Mouse (Mus musculus) liver, embryonic 14.5 days (tissue): ENCODE measurements around the gene Npff. TPM values are rescaled to one million over a fixed set of nuclear protein-coding genes. Genes with fewer than 3 reads are reported as not detected.

Source experiments
- ATAC-seq: fragments of 200-750 bp; cut with Nextera tagmentation; 2 replicates; pipeline ENCODE4 v1.8.0; 2017; ENCODE audit warnings: moderate number of reproducible peaks, mild to moderate bottlenecking, moderate library complexity; ENCODE audit not compliant: insufficient read depth
- DNase-seq, 3 experiments: peaks; one replicate each; pipeline ENCODE4 v3.0.0-alpha.2; 2012 to 2013; ENCODE audit warnings: low read depth in 3 of 3, low spot score in 3 of 3
- H3K27ac ChIP-seq: fragments of 300-500 bp; sonication (generic); 2 replicates; pipeline ENCODE4 v1.5.1; 2014; ENCODE audit warnings: moderate library complexity, mild to moderate bottlenecking, control low read depth, inconsistent platforms
- H3K27me3 ChIP-seq: fragments of 300-500 bp; sonication (generic); 2 replicates; pipeline ENCODE4 v1.6.1; 2014; ENCODE audit warnings: mild to moderate bottlenecking, low read length, moderate library complexity; ENCODE audit not compliant: control insufficient read depth, insufficient read depth
- H3K36me3 ChIP-seq: fragments of 300-500 bp; sonication (generic); replicated peaks from 2 replicates; pipeline ENCODE4 v1.6.1; 2014; ENCODE audit warnings: low read depth; ENCODE audit not compliant: control insufficient read depth, insufficient read depth
- H3K4me1 ChIP-seq, 2 experiments: fragments of 200-500 bp in 1 of 2; fragments of 300-500 bp in 1 of 2; sonication (generic) in 1 of 2; replicated peaks; 2 replicates each; pipeline ENCODE4 v1.6.1; 2012 to 2014; ENCODE audit warnings: antibody characterized with exemption in 1 of 2, inconsistent platforms in 1 of 2, low read length in 1 of 2; ENCODE audit not compliant: control insufficient read depth in 2 of 2, insufficient read depth in 2 of 2
- H3K4me2 ChIP-seq: fragments of 300-500 bp; sonication (generic); 2 replicates; pipeline ENCODE4 v1.6.1; 2014; ENCODE audit warnings: low read depth, mild to moderate bottlenecking, control low read depth, moderate library complexity
- H3K4me3 ChIP-seq, 2 experiments: fragments of 200-500 bp in 1 of 2; fragments of 300-500 bp in 1 of 2; sonication (generic) in 1 of 2; 2 replicates each; pipeline ENCODE4 v1.5.1; 2012 to 2014; ENCODE audit warnings: low read depth in 2 of 2, low read length in 2 of 2, mild to moderate bottlenecking in 2 of 2, control low read depth in 1 of 2, inconsistent platforms in 1 of 2, moderate library complexity in 1 of 2; ENCODE audit not compliant: insufficient read depth in 1 of 2
- H3K9ac ChIP-seq: fragments of 300-500 bp; sonication (generic); replicated peaks from 2 replicates; pipeline ENCODE4 v1.6.1; 2014; ENCODE audit warnings: mild to moderate bottlenecking, control low read depth, moderate library complexity
- H3K9me3 ChIP-seq: fragments of 300-500 bp; sonication (generic); 2 replicates; pipeline ENCODE4 v1.6.1; 2016; ENCODE audit warnings: low read length, mixed read lengths; ENCODE audit not compliant: control insufficient read depth
- CTCF ChIP-seq: IDR thresholded peaks from 2 replicates; pipeline ENCODE4 v1.5.1; 2016; ENCODE audit warnings: antibody characterized with exemption, low read depth, control low read depth
- EP300 ChIP-seq: IDR thresholded peaks from 2 replicates; pipeline ENCODE4 v1.6.1; 2016; ENCODE audit warnings: antibody characterized with exemption, low read depth
- WGBS: fragments of 180-500 bp; shearing (Covaris S2); extraction: QIAGEN DNeasy Blood & Tissue Kit; methylation state at CpG from one replicate; pipeline ENCODE4 v1.1.7; 2014; ENCODE audit not compliant: insufficient replicate concordance; 5-methylcytosine and 5-hydroxymethylcytosine counted together
- polyA plus RNA-seq, 2 experiments: library from polyadenylated mRNA; depleted of rRNA in 1 of 2; stranded (reverse) in 1 of 2; unstranded in 1 of 2; fragments of >200 nt; fragmentation: Nextera tagmentation in 1 of 2; extraction: Ambion mirVana in 1 of 2; gene quantifications; 2 replicates each; pipeline versions ENCODE4 v1.2.1 to v1.2.3; 2012 to 2014

Npff gene
- polyA plus RNA-seq, 2 experiments: 0.19 to 1.2 TPM

GRCm38 (mm10) chr15:102506464-102506830 is 18.3 kb downstream of the Npff start:
- DNase-seq (no peak), ATAC-seq (no peak)
- Histone ChIP-seq H3K9ac (no peak overlapping the region), H3K27me3 (no peaks in the 10 kb centered on the region; the same call in 1 of the 2 replicates), H3K27ac (no peak overlapping the region), H3K36me3 (peaks cover 20% of the 10 kb centered on the region), H3K4me1 (peaks cover 2 to 7% of the 10 kb centered on the region in 2 experiments), H3K4me3 (no peak overlapping the region), H3K9me3 (no peaks in the 10 kb centered on the region), H3K4me2 (no peak overlapping the region)
- TF ChIP-seq CTCF (no peak), EP300 (no peak)
- WGBS: 29% methylated on average over 2 of the region's 2 CpGs

GRCm38 (mm10) chr15:102505770-102506463 is 18.8 kb downstream of the Npff start:
- Histone ChIP-seq H3K27ac (no peak overlapping the region), H3K36me3 (peaks cover 24% of the 10 kb centered on the region), H3K9me3 (no peaks in the 10 kb centered on the region), H3K9ac (no peak overlapping the region), H3K4me3 (no peak overlapping the region), H3K4me2 (no peak overlapping the region), H3K4me1 (peaks cover 2 to 4% of the 10 kb centered on the region in 2 experiments), H3K27me3 (no peaks in the 10 kb centered on the region; the same call in 1 of the 2 replicates)
- DNase-seq (no peak), ATAC-seq (no peak)
- WGBS: 66% methylated on average over 9 of the region's 9 CpGs
- TF ChIP-seq CTCF (no peak), EP300 (no peak)

- peaks cover 30% of the 10 kb centered on the region for H3K36me3 ChIP-seq
- no peak overlapping the region for H3K4me2 ChIP-seq
- ATAC-seq: no peak; the same call in 1 of the 2 replicates
- no peak overlapping the region for H3K27ac ChIP-seq
- no peak overlapping the region for H3K9ac ChIP-seq
- no peak overlapping the region for H3K4me3 ChIP-seq
- H3K27me3 ChIP-seq: no peaks in the 10 kb centered on the region
- no peak for DNase-seq
- TF ChIP-seq EP300: no peak
- no peak for TF ChIP-seq CTCF
- peaks cover 2% of the 10 kb centered on the region in 2 experiments; a peak in 3 of 4 replicates for H3K4me1 ChIP-seq
- WGBS: 74% methylated on average over 12 of the region's 12 CpGs
- H3K9me3 ChIP-seq: no peaks in the 10 kb centered on the region
Measured at GRCm38 (mm10) chr15:102505073-102505769, 19.5 kb downstream of the Npff start.

GRCm38 (mm10) chr15:102503924-102504782 is 20.6 kb downstream of the Npff start:
- Histone ChIP-seq H3K9ac (no peak overlapping the region), H3K4me2 (no peak overlapping the region), H3K36me3 (peaks cover 40% of the 10 kb centered on the region), H3K27ac (no peak overlapping the region), H3K27me3 (no peaks in the 10 kb centered on the region), H3K4me3 (no peak overlapping the region), H3K9me3 (no peaks in the 10 kb centered on the region), H3K4me1 (peaks cover 0 to 2% of the 10 kb centered on the region in 2 experiments; a peak in 1 of 4 replicates)
- ATAC-seq (no peak), DNase-seq (no peak)
- TF ChIP-seq CTCF: no peak
- TF ChIP-seq EP300: no peak
- WGBS: 84% methylated on average over 9 of the region's 9 CpGs

GRCm38 (mm10) chr15:102503447-102503846 is 21.3 kb downstream of the Npff start, which contains the start of gene Gm10337:
TSS of gene Gm10337 (plus strand) at chr15:102503722.
- no peak within 1 kb of the TSS for H3K27ac ChIP-seq
- no peak for DNase-seq
- peaks cover 45% of the 10 kb centered on the region for H3K36me3 ChIP-seq
- ATAC-seq: no peak
- no peaks in the 10 kb centered on the region for H3K27me3 ChIP-seq
- TF ChIP-seq EP300 (no peak), CTCF (no peak)
- no peaks in the 10 kb centered on the region for H3K9me3 ChIP-seq
- no peak within 1 kb of the TSS for H3K9ac ChIP-seq
- WGBS: 89% methylated on average over 1 of the region's 1 CpGs
- peaks cover 0 to 2% of the 10 kb centered on the region in 2 experiments; a peak in 1 of 4 replicates for H3K4me1 ChIP-seq
- H3K4me3 ChIP-seq: no peak within 1 kb of the TSS
- H3K4me2 ChIP-seq: no peak within 1 kb of the TSS
